Comparison of ENCODE assay signal across 9 mouse cellular contexts in genomic region chr10:20915623-20916045, GRCm38 (mm10). TPM values are rescaled to one million over a fixed set of nuclear protein-coding genes. Genes with fewer than 3 reads are reported as not detected.
DNase-seq lines count a peak whose midpoint lies in the region; ATAC-seq and TF ChIP-seq lines count a peak whose summit lies in the region.
"Had no signal": no experiment of that assay in that cellular context is flagged by ENCODE, and none has a peak within 500 bp of the region (broad histone marks: within the 10 kb centered on the region; RNA-seq: fewer than 3 reads in every experiment).

No protein-coding gene starts in this region.

- H3K9ac ChIP-seq in heart, embryonic 11.5 days (ENCODE audit: low read depth, low read length): no peak overlapping the region
- H3K9ac ChIP-seq: limb, embryonic 13.5 days had no signal

- no peaks in the 10 kb centered on the region for H3K27me3 ChIP-seq in heart, embryonic 11.5 days (ENCODE audit: control insufficient read depth, insufficient read depth, low read length)
- H3K27me3 ChIP-seq: limb, embryonic 13.5 days had no signal

- ATAC-seq in heart, embryonic 11.5 days (replicated peaks; ENCODE audit: insufficient number of reproducible peaks, low FRiP score, low TSS enrichment): no peak
- ATAC-seq in activated CD4-positive, CD25-positive, alpha-beta regulatory T cell, adult 4 months: peak; percentile 46

- 76% methylated on average over 7 of the region's 7 CpGs for WGBS in heart, embryonic 11.5 days (ENCODE audit: insufficient replicate concordance)

- no peak overlapping the region for H3K4me2 ChIP-seq in heart, embryonic 11.5 days
- H3K4me2 ChIP-seq: limb, embryonic 13.5 days had no signal

- no peaks in the 10 kb centered on the region for H3K36me3 ChIP-seq in heart, embryonic 11.5 days (ENCODE audit: control insufficient read depth, insufficient read depth, low read length)
- H3K36me3 ChIP-seq: limb, embryonic 13.5 days had no signal

- H3K4me1 ChIP-seq in heart, embryonic 11.5 days (ENCODE audit: control insufficient read depth, insufficient read depth, low read length): peaks cover 2% of the 10 kb centered on the region; the same call in 1 of the 2 replicates
- H3K4me1 ChIP-seq in cortical plate, adult 2 months (ENCODE audit: control insufficient read depth, insufficient read depth, low read length): no peaks in the 10 kb centered on the region
- H3K4me1 ChIP-seq: limb, embryonic 13.5 days had no signal

- H3K4me3 ChIP-seq in heart, embryonic 11.5 days (ENCODE audit: low read depth, low read length): no peak overlapping the region
- H3K4me3 ChIP-seq in cortical plate, adult 2 months (ENCODE audit: insufficient read depth, low read length): no peak overlapping the region
- H3K4me3 ChIP-seq: limb, embryonic 13.5 days had no signal

- H3K27ac ChIP-seq in heart, embryonic 11.5 days (ENCODE audit: low read depth, low read length): no peak overlapping the region
- no peak overlapping the region for H3K27ac ChIP-seq in cortical plate, adult 2 months (ENCODE audit: insufficient read depth, low read length)
- H3K27ac ChIP-seq: limb, embryonic 13.5 days had no signal

- no peak for TF ChIP-seq POLR2A in cortical plate, adult 2 months (IDR thresholded peaks at IDR 0.05; ENCODE audit: extremely low read depth, insufficient read depth, low read length)

- peak; percentile 34 for DNase-seq in heart, adult 8-10 months (ENCODE audit: low spot score)
- DNase-seq in B cell, adult 2 months: peak; percentile 74 to 76
- peak; percentile 56 to 57 for DNase-seq in kidney, postnatal 4 days
- peak; percentile 24 to 40 for DNase-seq in monocyte, adult 2 months (ENCODE audit: low read depth in 1 of 2, low spot score in 2 of 2)
- DNase-seq in thymus, postnatal 25 days: peak; percentile 49

- TF ChIP-seq CTCF in cortical plate, adult 2 months (IDR thresholded peaks at IDR 0.05; ENCODE audit: extremely low read depth, insufficient read depth, low read length): peak; percentile 43

- no peaks in the 10 kb centered on the region for H3K9me3 ChIP-seq in heart, embryonic 11.5 days (replicated peaks; ENCODE audit: control insufficient read depth, low read length)
- H3K9me3 ChIP-seq: limb, embryonic 13.5 days had no signal

RNA-seq across cellular contexts. Expression of gene Ahi1, which starts 36.7 kb away (rescaled TPM):
- total RNA-seq in heart, adult 8-10 months (2022): 1 to 10 TPM in 3 of 4 experiments, under 1 TPM in 1; 0.79 to 1.6 (median 1.5) TPM
- 6.5 and 6.7 TPM in 2 replicates for polyA plus RNA-seq in heart, embryonic 11.5 days (2014; fragmentation: Nextera tagmentation; extraction: Ambion mirVana)
- polyA plus RNA-seq in activated CD4-positive, CD25-positive, alpha-beta regulatory T cell, adult 4 months (2017; shearing (Covaris generic)): 10 to 100 TPM; 10.8 to 11.3 TPM
- 211 and 247 TPM in 2 replicates for polyA plus RNA-seq in cortical plate, adult 2 months (2012; rRNA removed)

Comparison
In these comparisons a context has a peak if more than half of its experiments do, and no peak if none do; other contexts are left out.
1. RNA of gene Ahi1, which starts 36.7 kb away (polyA plus RNA-seq): 211 to 247 TPM in cortical plate, adult 2 months; 10.8 to 11.3 TPM in activated CD4-positive, CD25-positive, alpha-beta regulatory T cell, adult 4 months and 6.5 to 6.7 TPM in heart, embryonic 11.5 days; every median in the first group is over 10 times any median in the second.
2. Peak in every context shown above with its lines, with median percentiles within 50 percentile points of each other: DNase-seq.